Mouse (Mus musculus) right cerebral cortex, postnatal 14 days (tissue): ENCODE data around the gene Ssc5d.
A peak's percentile ranks its signal among the peaks of the same experiment; 100 is the strongest.

Experiments used
- DNase-seq: peaks from one replicate; pipeline ENCODE4 v3.0.0; 2022

Ssc5d gene

DNA sequence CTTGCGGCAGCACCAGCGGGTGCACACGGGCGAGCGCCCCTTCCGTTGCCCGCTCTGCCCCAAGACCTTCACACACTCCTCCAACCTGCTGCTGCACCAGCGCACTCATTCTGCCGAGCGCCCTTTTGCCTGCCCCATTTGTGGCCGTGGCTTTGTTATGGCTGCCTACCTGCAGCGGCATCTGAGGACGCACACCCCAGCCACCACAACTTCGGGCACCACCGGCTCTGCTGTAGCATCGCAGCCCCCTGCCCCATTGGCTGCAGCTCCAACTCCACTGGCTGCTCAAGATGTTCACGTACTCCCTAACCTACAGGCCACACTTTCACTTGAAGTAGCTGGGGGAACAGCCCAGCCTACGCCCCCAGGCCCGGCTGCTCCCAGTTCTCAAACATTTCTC, 5.1 kb upstream of the Ssc5d start:
- no peak for DNase-seq

DNA sequence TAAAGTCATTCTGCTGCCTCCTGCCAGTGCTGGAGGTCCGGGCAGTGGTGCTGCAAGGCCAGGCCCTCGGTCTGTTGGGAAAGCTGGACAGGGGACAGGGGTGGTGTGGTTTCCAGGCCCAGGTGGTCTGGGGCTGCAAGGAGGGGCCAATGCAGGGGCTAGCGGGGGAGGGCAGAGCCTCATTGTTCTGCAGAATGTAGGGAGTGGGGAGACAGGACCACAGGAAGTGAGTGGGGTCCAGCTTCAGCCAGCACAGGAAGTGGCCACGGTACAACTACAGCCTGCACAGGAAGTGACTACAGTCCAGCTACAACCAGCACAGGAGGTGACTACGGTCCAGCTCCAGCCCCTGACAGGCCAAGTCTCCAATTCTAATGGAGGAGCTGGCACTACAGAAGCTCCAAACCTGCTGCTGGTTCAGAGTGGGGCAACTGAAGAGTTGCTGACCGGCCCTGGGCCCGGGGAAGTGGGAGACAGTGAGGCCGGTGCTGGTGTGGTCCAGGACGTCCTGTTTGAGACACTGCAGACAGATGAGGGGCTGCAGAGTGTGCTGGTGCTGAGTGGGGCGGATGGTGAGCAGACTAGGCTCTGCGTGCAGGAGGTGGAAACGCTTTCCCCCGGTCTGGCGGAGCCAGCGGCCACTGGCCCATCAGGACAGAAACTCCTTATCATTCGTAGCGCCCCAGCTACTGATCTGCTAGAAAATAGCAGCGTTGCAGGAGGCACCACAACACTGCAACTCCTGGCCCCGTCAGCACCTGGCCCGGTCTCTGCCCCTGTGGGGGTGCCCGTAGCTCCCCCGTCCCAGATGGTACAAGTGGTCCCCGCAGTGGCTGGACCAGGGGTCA, 4.4 kb upstream of the Ssc5d start:
- DNase-seq: no peak

DNA sequence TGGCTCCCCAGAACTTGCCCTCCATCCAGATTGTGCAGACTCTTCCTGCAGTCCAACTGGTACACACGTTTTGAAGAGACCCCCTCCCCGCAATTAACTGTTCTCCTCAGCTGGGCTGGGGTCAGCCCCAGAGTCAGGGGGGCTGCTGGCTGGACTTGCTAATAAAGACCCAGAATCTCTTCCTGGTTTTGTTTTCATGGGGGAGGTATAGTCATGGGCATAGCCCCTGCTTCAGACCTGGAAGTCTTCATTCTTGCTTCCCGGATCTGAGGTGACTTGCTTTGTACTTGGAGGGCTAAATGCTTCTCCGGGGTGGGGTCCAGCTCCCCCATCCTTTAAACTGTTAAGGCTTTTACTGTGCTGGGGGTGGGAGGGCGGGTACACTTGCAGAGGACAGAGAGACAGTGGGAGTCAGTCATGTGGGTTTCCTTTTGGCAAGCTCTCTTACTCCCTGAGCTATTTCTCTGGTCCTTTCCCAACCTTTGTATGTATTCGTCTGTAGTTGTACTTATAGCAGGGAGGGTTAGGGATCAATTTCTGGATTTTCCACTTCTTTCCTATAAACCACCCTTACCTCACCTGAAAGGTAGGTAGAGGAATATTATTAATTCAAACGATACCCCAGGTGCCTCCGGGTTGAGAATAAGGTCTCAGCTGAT, 3.6 kb upstream of the Ssc5d start, which contains the start of gene Nat14:
Gene Nat14, plus strand, starts transcription at position 205 of the 659 bp plus-strand sequence.
- no peak for DNase-seq

DNA sequence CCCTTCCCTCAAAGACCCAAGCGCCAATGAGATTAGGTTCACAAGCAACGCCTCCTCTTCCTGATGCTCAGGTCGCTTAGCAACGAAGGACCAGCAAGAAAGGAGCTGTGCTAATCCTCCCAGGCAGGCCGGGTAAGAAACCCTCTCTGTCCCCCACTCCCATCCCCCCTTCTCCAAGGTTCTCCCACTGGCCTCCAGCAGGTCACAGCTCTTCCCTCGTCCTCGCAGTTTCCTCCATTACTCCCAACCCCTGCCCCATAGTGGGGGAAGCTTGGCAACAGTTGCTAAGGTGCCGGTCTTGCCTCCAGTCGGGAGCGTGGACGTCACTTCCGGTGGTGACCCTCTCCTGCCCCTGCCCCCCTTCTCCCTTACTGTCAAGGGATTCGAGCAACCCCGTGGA, 3.1 kb upstream of the Ssc5d start:
- DNase-seq: peak; percentile 85

DNA sequence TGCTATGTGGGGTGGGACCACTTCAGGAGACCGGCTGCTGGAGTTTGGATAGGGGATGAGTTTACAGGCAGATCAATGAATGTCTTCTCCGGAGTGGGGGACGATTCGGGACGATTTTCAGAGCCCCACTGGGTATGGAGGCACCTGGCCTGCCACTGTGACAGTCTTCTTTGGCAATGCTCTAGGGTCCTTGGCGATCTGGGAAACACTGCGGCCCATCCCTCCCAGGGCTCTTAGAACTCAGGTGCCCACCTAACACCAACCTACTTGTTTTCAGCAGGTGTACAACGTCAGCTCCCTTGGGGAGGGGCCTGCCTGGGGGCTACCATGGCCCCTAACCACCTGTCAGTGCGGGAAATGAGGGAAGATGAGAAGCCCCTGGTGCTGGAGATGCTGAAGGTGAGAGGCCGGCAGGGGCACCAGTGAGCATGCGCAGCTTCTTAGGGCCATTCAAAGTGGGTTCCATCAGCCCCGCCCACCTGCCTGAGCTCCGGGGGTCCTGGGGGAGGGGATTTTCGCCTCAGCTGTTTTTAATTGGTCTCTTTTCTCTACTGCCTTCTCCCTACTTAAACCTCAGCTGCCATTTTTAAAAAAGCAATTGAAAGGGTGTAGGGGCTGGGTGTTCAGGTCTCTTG, 2.5 kb upstream of the Ssc5d start:
- DNase-seq: peak; percentile 79

DNA sequence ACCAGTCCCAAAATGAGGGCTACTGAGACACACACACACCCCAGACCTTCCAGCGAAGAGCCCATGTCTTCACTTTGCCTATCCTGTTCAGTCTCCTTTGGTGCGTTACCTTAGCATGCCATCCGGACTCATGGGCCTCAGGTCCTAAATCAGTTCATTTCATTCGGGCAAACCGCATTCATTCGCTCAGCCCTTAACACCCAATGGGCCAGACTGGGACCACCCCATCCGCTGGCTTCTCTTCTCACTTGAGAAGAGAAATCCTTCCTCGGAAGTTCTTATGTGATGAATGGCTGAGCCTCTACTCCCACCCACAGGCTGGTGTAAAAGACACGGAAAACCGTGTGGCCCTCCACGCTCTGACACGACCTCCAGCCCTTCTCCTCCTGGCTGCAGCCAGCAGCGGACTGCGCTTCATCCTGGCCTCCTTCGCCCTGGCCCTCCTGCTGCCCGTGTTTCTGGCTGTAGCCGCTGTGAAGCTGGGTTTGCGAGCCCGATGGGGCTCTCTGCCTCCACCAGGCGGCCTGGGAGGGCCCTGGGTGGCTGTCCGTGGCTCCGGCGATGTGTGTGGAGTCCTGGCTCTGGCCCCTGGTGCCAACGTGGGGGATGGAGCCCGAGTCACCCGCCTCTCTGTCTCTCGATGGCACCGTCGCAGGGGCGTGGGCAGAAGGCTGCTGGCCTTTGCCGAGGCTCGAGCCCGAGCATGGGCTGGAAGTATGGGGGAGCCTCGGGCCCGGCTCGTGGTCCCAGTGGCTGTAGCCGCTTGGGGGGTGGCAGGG, 1.8 kb upstream of the Ssc5d start:
- peak; percentile 53 for DNase-seq

DNA sequence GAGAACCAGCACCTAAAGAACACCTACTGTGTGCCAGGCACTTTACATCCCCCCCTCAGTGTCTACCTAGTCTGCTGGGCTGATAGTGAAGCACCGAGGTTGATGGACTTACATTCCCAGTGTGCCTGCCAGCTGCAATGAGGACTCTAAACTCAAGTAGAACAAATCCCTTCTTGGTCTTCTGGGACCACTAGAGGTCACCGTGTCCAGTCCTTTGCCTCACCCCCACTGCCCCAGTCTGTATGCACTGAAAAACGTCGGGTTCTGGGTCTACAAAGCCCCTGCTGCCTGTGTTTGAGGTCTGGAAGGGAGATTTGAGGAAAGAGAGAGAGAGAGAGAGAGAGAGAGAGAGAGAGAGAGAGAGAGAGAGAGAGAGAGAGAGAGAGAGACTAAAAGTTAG, 1.1 kb upstream of the Ssc5d start:
- no peak for DNase-seq

DNA sequence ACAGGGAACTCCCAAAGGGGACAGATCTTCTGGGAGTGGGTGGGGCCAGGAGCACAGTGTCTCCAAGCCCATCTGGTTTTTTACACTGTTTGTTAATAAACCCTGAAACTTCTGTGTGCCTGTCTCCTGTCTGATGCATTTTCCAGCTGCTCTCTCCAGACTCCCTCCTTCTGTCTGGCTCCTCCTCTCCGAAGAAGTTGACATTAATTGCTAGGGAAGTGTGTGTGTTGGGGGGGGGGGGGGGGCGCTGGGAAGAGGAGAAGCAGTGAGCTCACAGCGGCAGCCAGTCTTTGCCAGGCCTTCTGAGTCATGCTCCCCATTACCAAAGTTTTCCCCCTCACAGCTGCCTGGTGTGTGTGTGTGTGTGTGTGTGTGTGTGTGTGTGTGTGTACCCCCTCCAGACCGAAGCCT, 689 bp upstream of the Ssc5d start:
- DNase-seq: no peak

DNA sequence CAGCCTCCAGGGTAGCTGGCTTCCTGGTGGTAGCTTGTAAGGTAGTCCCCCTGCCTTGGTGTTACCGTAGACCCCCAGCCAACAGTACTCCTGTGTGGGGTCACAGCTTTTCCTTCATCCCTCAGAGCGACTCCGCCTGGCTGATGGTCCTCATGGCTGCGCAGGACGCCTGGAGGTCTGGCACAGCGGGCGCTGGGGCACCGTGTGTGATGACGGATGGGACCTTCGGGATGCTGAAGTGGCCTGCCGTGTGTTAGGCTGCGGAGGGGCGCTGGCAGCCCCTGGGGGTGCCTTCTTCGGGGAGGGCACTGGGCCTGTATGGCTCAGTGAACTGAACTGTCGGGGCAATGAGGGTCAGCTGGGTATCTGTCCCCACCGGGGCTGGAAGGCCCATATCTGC, 1.3 kb downstream of the Ssc5d start:
- no peak for DNase-seq

DNA sequence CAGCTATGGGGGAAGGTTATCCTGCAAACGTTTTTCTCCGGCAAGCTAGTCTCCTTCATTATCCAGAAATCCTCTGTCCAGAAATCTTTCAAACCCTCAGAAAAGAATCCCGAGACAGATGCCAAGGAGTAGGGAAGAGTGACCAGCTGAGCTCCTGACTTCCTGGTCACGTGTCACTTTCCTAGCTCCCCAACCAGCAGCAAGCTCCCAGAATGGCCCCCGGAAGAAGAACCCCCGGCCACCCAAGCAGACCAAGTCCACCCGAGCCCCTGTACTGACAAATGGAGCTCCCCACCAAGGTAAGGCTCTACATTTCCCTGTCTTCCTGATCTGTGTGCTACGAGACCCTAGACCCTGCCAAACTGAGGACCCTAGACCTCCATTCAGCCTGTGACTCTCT, 2.1 kb downstream of the Ssc5d start:
- DNase-seq: no peak

DNA sequence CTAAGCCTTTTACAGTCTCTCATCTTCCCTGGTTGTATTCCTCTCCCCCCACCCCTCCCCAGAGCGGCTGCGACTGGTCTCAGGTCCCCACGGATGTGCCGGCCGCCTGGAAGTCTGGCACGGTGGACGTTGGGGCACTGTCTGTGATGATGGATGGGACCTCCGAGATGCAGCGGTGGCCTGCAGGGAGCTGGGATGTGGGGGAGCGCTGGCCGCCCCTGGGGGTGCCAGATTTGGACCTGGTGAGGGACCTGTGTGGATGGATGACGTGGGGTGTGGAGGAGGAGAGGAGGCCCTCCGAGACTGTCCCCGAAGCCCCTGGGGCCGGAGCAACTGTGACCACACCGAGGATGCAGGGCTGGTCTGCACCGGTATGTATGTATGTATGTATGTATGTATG, 2.7 kb downstream of the Ssc5d start:
- no peak for DNase-seq

DNA sequence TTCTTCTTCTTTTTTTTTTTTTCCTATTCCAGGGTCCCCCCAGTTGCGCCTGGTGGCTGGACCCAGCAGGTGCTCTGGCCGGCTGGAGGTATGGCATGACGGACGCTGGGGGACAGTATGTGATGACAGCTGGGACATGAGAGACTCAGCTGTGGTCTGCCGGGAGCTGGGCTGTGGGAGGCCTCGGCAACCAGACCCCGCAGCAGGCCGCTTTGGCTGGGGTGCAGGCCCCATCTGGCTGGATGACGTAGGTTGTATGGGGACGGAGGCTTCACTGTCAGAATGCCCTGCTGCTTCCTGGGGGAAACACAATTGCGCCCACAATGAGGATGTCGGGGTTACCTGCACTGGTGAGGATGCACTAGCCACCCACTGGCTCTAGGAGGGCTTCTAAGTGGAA, 7.5 kb downstream of the Ssc5d start:
- DNase-seq: no peak

DNA sequence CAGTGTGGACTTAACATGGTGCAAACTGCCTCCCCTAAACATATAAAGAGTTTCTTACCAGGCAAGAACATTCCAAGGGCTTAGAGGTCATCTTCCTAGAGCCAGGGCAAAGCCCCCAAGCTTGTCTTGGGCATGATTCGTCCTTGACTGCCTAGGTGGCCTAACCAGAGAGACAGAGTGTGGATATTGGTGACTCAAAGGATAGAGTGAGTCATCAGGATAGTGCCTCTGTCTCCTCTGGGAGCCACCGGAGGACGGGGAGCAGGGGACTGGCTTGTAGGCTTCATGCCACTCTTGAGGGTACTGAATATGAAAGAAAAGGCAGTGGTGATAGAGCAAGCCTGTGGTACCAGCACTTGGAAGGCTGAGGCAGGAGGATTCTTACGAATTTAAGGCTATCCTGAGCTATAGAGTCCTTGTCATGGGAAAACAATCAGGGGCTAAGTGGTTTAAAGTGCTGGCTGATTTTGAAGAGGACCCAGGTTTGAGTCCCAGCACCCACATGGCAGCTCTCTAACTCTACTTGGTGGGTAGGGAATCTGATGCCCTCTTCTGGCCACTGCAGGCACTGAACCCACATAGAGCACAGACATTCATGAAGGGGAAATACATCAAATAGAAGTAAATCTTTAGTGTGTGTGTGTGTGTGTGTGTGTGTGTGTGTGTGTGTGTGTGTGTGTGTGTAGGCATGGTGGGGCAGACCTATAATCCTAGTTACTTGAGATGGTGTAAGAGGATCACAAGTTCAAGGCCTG, 8.8 kb downstream of the Ssc5d start:
- no peak for DNase-seq

DNA sequence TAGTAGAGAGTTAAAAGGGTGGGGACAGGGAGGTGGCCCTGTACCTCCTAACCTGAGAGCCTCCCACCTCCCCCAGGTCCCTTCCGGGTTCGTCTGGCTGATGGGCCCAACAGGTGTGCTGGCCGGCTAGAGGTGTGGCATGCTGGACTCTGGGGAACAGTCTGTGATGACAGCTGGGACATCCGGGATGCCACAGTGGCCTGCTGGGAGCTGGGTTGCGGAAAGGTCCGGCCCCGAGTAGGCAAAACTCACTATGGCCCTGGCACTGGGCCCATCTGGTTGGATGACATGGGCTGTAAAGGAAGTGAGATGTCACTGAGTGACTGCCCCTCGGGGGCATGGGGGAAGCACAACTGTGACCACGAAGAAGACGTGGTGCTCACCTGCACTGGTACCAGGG, 11.2 kb downstream of the Ssc5d start:
- DNase-seq: no peak

DNA sequence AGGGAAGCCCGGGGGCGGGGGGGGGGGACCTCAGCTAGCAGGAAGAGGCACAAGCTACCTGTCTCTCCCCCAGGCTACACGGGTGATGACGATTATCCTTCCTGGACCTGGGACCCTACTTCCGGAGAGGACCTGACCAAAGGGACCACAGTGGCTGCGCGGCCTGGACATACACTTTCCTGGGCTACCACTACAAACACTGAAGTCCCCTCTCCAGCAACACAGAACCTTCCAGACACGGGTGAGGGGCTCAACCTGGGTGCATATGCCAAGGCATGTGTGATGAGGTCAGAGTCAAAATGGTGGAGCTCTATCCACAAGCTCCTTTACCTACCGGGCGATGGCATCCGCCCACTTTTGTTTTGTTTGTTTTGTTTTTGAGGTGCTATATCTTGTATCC, 11.8 kb downstream of the Ssc5d start:
- no peak for DNase-seq

DNA sequence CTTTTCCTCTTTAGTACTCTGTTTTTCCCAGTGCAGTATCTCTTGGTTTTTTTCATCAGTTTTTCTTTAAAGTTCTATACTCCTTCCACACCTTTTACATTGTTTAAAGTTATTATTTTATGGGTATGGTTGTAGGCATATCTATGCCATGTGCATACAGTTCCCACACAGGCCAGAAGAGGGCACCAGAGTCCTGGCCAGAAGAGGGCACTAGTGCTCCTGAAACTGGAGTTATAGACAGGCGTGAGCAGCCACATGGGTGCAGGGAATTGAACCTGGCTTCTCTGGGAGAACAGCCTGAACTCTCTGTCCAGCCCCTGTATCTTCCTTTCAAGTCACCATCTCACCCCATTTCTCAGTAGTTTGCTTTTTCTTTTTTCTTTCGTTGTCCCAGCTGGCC, 12.9 kb downstream of the Ssc5d start:
- peak; percentile 70 for DNase-seq

DNA sequence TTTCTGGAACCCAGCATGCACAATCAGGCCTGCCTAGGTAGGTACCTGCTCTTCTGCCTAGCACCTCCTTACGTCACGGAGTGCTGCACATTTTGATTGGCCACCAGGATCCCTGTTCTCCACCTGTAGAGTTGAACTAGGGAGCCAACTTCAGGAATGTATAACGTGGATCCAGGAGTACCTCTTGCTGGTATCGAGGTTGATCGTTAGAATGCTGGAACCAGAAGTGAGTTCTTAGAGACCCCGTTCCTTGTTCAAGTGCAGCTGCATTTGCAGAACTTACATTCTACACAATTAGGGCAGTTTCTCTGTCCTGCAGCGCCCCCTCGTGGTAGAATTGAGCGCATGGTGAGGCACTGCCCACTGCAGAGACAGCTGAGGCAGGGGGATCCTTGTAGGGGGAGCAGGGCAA, 14.5 kb downstream of the Ssc5d start:
- peak; percentile 84 for DNase-seq

DNA sequence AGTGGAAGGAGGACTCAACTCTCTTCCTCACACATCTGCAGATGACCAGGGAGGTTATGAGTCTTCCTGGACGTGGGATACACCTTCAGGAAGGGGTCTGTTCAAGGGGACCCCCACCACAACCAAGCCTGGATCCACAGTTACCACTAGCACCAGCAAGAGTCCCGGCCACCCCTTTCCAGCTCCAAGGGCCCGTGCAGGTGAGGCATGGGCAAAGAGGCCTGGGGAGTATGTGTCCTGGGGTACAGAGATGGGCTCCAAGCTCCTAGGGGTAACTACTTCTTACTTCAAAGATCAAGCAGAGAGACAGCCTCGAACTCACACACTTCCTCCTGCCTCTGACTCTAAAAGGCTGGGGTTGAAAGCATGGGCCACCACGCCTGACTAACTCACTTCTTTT, 17.1 kb downstream of the Ssc5d start:
- DNase-seq: no peak

DNA sequence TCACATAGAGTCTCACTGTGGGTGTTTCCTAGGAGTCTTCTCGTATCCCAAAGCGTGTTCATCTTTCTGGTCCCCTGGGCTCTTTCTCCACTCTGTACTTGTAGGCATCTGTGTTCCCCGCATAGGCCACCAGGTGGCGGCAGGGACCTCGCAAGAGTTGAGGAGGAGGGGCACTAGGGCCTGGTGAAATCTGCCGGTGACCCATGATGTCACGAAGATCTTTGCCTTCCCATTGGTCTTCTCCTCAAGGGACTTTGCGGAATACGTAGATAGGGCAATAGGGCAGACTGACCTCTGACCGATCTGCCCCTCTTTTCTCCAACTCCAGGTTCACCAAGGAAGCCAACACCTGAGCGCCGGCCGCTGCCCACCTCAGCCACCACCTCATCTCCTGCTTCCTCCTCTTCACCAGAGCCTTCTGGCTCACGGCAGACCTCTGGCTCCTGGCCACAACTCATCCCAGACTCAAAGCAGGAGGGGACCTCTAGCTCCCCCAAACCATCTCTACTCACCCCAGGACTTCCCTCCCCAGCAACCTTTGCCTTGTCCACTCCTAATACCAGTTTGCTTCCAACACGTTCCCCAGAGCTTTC, 17.7 kb downstream of the Ssc5d start:
- DNase-seq: peak; percentile 91

DNA sequence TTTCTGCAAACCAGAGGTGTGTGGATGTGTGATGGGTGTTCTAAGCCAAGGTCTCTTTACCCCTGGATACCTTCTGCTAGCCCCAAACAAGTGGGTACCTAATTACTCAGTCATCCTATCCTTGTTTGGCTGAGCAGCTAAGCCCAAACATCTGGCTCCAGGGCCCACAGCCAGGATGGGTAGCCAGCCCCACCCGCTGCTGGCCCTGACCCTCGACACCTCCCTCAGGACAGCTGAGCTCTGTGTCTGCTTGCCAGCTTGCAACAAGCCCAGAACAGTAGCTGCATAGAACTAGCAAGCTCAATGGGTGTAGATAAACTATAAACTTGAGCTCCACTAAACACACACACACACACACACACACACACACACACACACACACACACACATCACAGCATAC, 22.3 kb downstream of the Ssc5d start:
- DNase-seq: no peak

DNA sequence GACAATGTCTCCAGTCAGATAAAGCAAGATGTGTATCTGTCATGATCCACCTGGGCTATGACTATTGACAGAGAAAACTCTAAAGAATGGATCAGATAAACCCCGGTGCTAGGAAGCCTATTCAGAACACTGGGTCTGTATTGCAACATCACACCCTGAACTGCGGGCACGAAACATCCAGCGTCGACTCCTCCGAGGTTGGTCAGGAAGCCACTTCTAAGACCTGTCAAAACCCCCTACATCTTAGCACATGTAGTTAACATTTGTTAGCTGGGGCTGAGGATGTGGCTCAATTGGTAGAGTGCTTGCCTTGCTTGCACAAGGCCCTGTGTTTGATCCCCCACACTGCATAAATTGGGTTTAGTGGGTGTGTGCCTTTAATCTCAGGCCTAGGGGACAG, 22.8 kb downstream of the Ssc5d start:
- no peak for DNase-seq
